Mouse (Mus musculus): ENCODE measurements around the gene Nyap1.
"Not testable (repeated sequence)": the region's sequence is repeated elsewhere in the genome, so short reads cannot be mapped to it uniquely, and the experiment has no call there.

Nyap1 gene

GRCm38 (mm10) chr5:137745214-137746171 lies 4.1 kb upstream of the Nyap1 start, which contains the start of gene Tsc22d4:
Gene Tsc22d4 (plus strand): TSS chr5:137745730.
- DNase-seq (ENCODE audit: low read depth, low spot score) = peak; percentile 74

- DNase-seq (ENCODE audit: low read depth, low spot score) = no peak
Observed at GRCm38 (mm10) chr5:137744197-137744596, 2.8 kb upstream of the Nyap1 start.

- no peak for DNase-seq (ENCODE audit: low read depth, low spot score)
Observed at GRCm38 (mm10) chr5:137742836-137743235, 1.4 kb upstream of the Nyap1 start.

- no peak for DNase-seq (ENCODE audit: low read depth, low spot score)
Observed at GRCm38 (mm10) chr5:137742048-137742447, 641 bp upstream of the Nyap1 start.

- DNase-seq (ENCODE audit: low read depth, low spot score) = no peak
Observed at GRCm38 (mm10) chr5:137740506-137740905, 901 bp downstream of the Nyap1 start.

GRCm38 (mm10) chr5:137739471-137739870 lies 1.9 kb downstream of the Nyap1 start:
- no peak for DNase-seq (ENCODE audit: low read depth, low spot score)

- no peak for DNase-seq (ENCODE audit: low read depth, low spot score)
Observed at GRCm38 (mm10) chr5:137738516-137738915, 2.9 kb downstream of the Nyap1 start.

- DNase-seq (ENCODE audit: low read depth, low spot score) = no peak
Observed at GRCm38 (mm10) chr5:137737400-137737940, 3.9 kb downstream of the Nyap1 start.

GRCm38 (mm10) chr5:137734289-137735061 lies 6.9 kb downstream of the Nyap1 start:
- DNase-seq (ENCODE audit: low read depth, low spot score) = peak; percentile 49

GRCm38 (mm10) chr5:137733638-137734288 lies 7.6 kb downstream of the Nyap1 start:
- DNase-seq (ENCODE audit: low read depth, low spot score) = no peak

- DNase-seq (ENCODE audit: low read depth, low spot score) = no peak
Observed at GRCm38 (mm10) chr5:137726767-137727166, 14.6 kb downstream of the Nyap1 start.

- no peak for DNase-seq (ENCODE audit: low read depth, low spot score)
Observed at GRCm38 (mm10) chr5:137723840-137724239, 17.6 kb downstream of the Nyap1 start.

GRCm38 (mm10) chr5:137720558-137721164 lies 20.7 kb downstream of the Nyap1 start:
- DNase-seq (ENCODE audit: low read depth, low spot score) = not testable (repeated sequence)

GRCm38 (mm10) chr5:137719088-137719487 lies 22.3 kb downstream of the Nyap1 start:
- no peak for DNase-seq (ENCODE audit: low read depth, low spot score)

GRCm38 (mm10) chr5:137718020-137718790 lies 23.2 kb downstream of the Nyap1 start:
- DNase-seq (ENCODE audit: low read depth, low spot score) = no peak

GRCm38 (mm10) chr5:137715685-137716084 lies 25.7 kb downstream of the Nyap1 start:
- DNase-seq (ENCODE audit: low read depth, low spot score) = no peak

GRCm38 (mm10) chr5:137713454-137713853 lies 28.0 kb downstream of the Nyap1 start:
- no peak for DNase-seq (ENCODE audit: low read depth, low spot score)

GRCm38 (mm10) chr5:137706913-137707633 lies 34.3 kb downstream of the Nyap1 start:
- no peak for DNase-seq (ENCODE audit: low read depth, low spot score)

- no peak for DNase-seq (ENCODE audit: low read depth, low spot score)
Observed at GRCm38 (mm10) chr5:137705242-137705641, 36.2 kb downstream of the Nyap1 start.

- DNase-seq (ENCODE audit: low read depth, low spot score) = no peak
Observed at GRCm38 (mm10) chr5:137699850-137700249, 41.6 kb downstream of the Nyap1 start.

Measured in retina, postnatal 7 days (tissue).